Mouse (Mus musculus): ENCODE measurements around the gene Nbeal2.

The Nbeal2 gene

DNA sequence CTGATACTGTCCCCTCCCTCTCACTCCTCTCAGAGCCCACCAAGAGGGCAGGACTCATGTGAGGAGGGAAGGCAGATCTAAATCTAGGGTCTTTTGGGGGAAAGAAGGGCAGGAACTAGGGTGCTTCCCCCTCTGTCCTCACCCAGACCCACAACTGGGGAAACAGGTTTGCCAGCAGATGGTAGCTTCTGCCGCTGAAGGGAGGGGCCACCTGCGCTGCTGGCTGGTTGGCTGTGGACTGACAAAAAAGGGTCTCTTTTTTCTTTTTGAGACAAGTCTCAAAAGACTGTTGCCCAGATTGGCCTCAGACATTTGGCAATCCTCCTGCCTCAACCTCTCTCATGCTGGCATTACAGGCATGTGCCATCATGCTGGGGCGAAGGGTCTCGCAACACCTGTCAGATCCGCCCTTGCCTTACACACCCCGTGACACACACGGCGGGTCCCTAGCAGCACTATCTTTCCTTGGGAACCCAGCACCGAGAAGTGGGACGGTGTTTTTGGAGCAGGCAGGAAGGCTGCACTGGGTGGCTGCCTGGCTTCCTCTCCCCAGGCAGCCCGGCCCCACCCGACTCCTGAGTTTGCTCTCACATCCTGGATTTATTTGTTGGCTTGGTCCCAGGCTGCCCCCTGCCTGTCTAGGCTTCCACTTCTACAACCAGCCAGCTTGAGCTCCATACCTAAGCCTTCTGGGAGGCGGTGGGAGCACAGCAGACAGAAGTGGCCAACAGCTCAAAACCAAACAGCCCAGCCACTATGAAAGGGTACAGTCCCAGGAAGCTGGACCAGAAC lies 1.8 kb downstream of the Nbeal2 start:
- DNase-seq (ENCODE audit: low read depth, low spot score): no peak

- no peak for DNase-seq (ENCODE audit: low read depth, low spot score)
Observed at GRCm38 (mm10) chr9:110649775-110650174, 4.2 kb downstream of the Nbeal2 start.

DNA sequence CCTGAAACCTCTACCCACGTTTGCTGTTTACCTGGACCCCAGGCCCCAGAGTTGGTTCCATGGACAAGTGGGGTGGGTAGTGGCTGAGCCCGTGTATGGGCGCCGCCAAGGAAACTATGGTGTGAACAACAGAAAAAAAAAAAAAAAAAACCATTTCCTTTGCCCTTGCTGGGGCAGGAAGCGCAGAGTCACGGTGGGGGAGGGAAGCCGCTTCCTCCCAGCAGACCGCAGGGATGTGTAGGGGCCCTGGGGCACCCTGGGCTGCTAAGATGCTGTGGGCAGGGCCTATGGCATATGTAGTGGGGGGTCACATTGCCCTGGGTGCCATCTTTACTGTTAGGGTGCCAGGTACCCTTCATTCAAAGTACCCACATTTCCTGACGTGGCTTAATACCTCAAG lies 8.7 kb downstream of the Nbeal2 start:
- no peak for DNase-seq (ENCODE audit: low read depth, low spot score)

DNA sequence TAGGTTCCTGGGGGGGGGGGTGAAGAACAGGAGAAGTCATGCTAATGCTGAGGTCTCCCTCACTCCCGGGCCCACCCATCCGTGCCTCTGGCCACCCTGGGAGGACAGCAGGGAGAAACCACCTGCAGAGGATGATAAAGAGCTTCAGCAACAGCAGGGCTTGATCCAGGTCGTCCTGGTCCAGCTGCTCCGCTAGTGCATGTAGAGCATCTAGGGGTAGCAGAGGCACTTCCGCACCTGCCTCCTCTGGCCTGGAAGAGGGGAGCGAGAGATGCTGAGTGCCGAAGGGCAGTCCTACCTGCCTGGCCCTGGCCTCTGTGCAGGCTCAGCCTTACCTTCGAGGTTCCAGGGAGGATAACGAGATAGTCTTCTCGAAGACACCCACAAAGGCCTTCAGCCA lies 9.7 kb downstream of the Nbeal2 start:
- no peak for DNase-seq (ENCODE audit: low read depth, low spot score)

- DNase-seq (ENCODE audit: low read depth, low spot score): no peak
Observed at GRCm38 (mm10) chr9:110643787-110644186, 10.2 kb downstream of the Nbeal2 start.

- no peak for DNase-seq (ENCODE audit: low read depth, low spot score)
Observed at GRCm38 (mm10) chr9:110642812-110643524, 11.0 kb downstream of the Nbeal2 start.

DNA sequence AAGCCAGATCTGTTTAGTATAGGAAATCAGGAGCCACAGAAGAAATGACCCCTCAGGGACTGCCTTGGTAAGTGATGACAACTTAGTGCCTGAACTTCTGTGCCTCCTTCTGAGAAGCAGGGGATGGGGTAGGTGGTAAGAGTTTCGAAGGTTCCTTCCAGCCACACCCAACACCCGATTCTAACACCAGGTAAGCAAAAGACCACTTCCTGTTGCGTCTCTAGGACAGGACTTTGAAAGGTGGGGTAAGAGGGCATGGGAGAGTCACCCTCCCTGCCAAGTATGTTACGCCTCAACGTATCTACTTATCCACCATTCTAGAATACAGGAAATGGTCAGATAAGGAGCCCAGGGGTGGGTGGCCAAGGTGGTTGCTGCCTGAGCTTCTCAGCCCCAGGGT lies 13.0 kb downstream of the Nbeal2 start:
- DNase-seq (ENCODE audit: low read depth, low spot score): no peak

- DNase-seq (ENCODE audit: low read depth, low spot score): no peak
Observed at GRCm38 (mm10) chr9:110638611-110639021, 15.3 kb downstream of the Nbeal2 start.

DNA sequence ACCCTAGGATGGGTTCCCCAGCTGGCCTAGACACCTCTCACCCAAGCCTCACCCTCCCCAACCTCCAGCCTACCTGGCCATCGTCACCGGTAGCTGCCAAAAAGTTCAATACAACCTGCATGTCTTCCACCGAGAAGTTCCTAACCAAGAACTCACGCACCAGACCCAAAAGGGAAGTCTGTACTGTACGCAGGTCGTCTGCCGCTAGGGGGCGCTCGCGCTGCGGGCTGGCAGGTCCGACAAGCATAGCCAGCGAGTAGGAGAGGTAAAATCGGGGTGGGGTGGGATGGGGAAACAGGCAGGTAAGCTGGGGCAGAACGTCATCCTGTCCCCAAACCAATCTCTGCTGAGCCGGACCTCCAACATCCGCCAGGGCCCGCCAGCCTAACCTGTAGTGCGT lies 18.7 kb downstream of the Nbeal2 start:
- DNase-seq (ENCODE audit: low read depth, low spot score): peak; percentile 57

DNA sequence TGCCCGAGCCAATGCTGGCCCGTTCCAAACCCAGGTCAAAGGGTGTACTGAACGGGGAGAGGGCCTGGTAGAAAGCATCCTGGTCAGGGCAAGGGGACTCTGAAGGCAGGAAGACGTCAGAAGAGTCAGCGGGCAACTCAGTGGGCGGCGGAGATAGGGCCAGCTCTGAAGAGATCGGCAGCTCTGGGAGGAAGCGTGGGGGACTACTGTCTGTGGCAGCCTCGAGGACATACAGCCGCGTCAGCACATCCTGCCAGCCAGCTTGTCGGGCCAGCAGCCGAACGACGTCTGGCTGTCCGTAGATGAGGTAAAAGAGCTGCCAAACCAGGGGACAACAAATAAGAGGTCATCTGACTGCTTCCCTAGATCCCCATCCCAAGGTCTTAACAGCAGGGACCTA lies 20.1 kb downstream of the Nbeal2 start:
- DNase-seq (ENCODE audit: low read depth, low spot score): no peak

- no peak for DNase-seq (ENCODE audit: low read depth, low spot score)
Observed at GRCm38 (mm10) chr9:110632671-110633070, 21.3 kb downstream of the Nbeal2 start.

DNA sequence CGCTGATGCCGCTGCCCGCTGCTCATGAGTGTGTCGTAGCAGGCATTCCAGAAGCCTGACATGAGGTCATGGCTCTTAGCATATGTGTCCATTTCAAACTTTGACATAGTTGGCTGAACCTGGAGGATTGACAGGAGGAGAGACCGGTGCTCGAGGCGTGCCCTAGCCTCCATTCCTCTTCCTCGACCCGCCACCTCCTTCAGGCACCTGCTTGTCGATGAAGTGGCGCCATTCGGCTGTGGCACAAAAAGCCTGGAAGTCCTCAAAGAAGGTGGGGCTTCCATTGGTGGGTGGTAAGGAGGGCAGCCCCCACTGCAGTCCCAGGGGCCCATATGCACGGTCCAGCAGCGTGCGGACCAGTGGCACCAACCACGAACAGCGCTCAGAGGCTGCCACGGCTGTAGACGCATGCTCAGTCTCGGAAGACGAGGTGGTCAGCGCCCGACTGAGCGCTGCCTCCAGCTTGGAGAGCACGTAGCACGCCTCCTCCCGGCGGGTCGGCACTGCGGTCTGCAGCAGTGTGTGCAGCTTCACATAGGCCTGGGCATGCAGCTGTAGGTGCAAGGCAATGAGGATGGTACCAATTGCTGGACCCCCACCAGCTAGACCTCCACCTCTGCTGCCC lies 22.2 kb downstream of the Nbeal2 start:
- DNase-seq (ENCODE audit: low read depth, low spot score): no peak

DNA sequence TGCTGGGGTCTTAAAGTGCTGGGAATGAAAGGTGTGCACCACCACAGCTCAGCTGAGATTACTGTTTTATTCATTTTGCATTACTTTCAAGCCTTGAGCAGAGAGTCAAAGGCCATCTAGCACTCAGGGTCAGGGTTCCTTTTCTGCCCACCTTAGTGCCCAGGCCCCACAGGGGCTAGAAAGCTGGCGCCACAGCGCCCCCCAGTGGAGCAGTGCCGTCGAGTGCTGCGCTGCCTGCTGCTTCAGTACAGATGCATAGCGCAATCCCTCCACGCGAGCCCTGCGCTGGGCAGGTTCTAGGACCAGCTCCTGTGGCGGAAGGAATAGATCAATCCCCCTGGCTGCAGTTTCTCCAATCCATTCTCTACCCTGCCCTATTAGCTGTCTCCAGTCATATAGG lies 22.8 kb downstream of the Nbeal2 start:
- DNase-seq (ENCODE audit: low read depth, low spot score): no peak

DNA sequence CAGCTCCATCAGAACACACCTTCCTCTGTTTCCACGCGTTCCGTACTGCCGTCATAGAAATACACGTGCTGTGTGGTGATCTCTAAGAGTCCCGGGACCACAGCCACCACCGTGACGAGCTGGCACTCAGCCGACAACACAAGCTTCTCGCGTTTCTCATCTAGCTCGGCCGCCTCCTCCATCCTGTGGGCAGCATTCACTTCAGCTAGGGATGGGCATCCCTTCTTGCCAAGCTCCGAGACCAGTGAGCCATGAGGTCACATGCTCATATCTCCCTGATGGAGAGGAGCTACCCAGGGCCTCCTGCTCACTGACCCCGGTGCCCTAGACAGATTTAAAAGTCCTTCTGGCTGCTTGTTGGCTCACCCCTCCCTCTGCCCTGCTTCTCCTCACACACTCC lies 23.8 kb downstream of the Nbeal2 start:
- no peak for DNase-seq (ENCODE audit: low read depth, low spot score)

DNA sequence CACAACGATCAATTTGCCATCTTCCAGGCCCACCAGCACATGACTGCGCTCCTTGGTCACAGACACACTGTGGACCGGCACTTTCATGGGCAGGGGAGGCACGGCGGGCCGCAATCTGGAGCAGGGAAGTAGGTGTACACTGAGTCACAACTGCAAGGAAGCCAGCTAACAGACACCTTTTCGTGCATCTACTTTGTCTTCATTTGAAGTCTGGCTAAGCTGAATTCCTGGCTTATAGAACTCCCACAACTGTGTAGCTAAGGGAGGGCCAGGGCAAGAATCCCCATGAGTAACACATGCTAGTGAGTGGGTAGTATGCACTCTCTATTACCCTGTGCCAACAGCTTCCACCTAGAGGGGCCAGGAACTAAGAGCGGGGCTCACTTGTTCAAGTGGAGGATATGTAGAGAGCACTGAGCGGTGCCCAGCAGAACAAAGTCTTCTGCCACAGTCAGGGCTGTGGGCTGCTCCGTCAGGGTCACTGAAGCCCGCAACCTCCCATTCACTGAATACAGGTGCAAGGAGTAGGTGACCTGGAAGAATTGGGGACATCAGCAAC lies 28.5 kb downstream of the Nbeal2 start:
- DNase-seq (ENCODE audit: low read depth, low spot score): no peak

DNA sequence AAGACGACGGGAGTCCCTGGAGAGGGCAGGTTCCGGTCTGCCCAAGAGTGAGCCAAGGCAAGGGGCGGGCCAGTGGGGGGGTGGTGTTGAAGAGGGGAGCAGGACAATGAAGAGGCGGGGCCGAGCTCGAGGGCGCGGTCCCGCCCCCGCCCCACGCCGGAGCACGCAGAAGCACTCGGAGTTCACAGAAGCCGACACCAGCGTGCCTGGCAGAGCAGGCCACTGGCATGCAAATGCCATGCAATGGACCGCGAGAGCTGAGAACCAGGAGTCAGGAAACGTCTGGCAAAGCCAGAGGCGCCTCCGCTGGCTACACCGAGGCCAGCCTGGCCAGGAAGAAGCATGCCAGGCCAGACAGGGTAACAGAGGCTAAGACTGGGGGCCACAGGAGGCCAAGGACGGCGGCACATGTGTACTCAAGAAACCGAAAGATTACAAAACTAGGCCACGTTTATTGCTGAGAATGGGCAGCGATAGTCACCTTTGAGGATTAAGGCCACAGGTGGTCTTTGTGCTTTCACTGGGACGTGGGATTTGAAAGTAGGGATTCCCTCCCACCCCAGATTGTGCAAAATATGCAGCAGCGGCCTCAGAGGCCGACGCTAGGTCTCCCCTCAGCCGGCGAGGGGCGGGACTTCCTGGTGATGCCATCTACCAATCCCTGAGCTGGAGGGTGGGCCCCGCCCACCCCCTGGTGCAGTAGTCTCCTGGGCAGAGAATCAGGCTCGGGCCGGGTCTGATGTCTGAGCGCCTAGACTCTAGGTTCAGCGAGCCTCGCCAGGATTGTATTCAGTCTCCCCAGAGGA lies 29.4 kb downstream of the Nbeal2 start, which contains the start of gene Nradd:
Gene Nradd, minus strand, starts transcription at position 92 of the 806 bp plus-strand sequence.
- DNase-seq (ENCODE audit: low read depth, low spot score): peak; percentile 67

DNA sequence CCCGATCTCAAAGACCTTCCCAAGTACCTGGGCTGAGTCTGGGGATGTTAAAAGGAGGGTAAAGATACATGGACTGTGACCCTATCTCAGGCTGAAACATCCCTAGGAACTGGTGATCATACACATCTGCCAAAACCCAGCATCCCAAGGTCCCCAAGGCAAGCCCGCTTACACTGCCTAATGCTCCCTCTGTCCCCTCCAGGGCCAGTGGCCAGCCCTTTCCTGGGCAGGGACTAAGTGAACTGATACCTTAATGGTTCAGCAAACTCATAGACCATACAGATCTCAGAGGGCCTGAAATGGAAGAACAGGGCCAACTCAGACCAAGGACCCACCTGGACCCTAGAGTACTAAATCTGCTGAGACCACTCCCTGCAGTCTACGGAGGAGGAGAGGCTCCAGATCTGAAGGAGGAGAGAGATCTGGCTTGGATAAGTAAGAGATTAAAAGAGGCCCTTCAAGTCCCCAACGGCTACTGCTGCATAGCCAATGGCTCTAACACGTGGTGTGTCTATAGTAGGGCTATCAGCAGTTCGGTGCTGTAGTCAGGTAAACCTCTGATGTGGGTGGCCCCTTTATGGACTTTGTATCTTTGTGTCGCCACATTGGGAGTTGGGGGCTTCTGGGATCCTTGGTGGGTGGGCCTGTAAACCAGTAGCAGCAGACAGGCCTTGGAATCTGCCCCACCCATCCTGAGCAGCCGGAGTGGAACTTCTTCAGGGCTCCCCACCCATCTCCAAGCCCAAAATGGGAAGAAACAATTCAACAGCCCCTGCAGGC lies 30.4 kb downstream of the Nbeal2 start:
- no peak for DNase-seq (ENCODE audit: low read depth, low spot score)

GRCm38 (mm10) chr9:110622621-110623219 lies 31.2 kb downstream of the Nbeal2 start:
- DNase-seq (ENCODE audit: low read depth, low spot score): no peak

DNA sequence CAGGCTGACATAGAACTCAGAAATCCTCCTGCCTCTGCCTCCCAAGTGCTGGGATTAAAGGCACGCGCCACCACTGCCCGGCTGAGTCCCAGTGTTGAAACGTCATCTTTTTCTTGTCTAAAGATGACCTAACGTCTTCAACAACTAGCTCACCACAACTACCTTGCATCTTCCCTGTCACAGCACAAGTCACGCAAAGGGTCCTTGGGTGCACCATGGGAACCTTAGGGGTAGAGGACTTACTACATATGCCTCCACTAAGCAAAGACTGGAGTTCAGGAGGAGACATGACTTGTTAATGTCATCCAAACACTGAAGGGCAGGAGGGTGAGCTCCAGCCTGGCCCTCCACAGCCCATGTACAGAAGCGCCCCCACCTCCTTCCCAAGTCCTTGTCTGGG lies 33.3 kb downstream of the Nbeal2 start:
- no peak for DNase-seq (ENCODE audit: low read depth, low spot score)

DNA sequence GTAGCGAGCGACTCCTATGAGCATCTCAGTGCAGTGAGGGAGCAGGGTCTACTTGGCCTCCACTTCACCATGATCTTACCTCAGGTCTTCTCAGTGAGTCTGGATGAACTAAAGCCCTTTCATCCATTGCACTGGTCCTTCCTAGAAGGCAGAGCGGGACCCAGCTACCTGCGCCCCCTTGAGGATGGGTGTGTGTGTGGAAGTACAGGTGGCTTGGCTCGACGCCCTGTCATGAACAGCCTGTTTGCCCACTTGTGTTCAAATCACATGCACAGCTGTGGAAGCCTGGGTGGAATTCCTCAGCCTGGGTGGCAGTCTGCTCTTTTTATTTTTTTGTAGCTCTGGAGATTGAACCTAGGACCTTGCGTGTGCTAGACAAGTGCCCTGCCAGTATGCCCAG lies 33.8 kb downstream of the Nbeal2 start:
- DNase-seq (ENCODE audit: low read depth, low spot score): no peak
